Mouse (Mus musculus) brain, embryonic 14.5 days (tissue): ENCODE results near the gene Tmem136. TPM values are rescaled to one million over a fixed set of nuclear protein-coding genes. Genes with fewer than 3 reads are reported as not detected.

ENCODE experiments used
- DNase-seq: peaks from one replicate; pipeline ENCODE4 v3.0.0-alpha.2; 2011; ENCODE audit warnings: low read depth
- CTCF ChIP-seq: fragments of 200-500 bp; IDR thresholded peaks from 2 replicates; pipeline ENCODE4 v1.5.1; 2012; ENCODE audit warnings: inconsistent platforms, mild to moderate bottlenecking, moderate library complexity, borderline replicate concordance; ENCODE audit not compliant: insufficient read depth, insufficient read length; ENCODE audit errors: extremely low read depth
- POLR2A ChIP-seq: fragments of 200-500 bp; IDR thresholded peaks from 2 replicates; pipeline ENCODE4 v1.6.1; 2012; ENCODE audit warnings: mild to moderate bottlenecking, inconsistent platforms, borderline replicate concordance; ENCODE audit not compliant: poor library complexity, insufficient read depth, insufficient read length, severe bottlenecking; ENCODE audit errors: extremely low read depth
- polyA plus RNA-seq: library from polyadenylated mRNA; depleted of rRNA; stranded (reverse); fragments of >200 nt; gene quantifications from 2 replicates; pipeline ENCODE4 v1.2.3, GENCODE M21; 2012

Tmem136 gene
- polyA plus RNA-seq, 1 experiment = 22.0 TPM

- DNase-seq = no peak
- TF ChIP-seq POLR2A (no peak), CTCF (no peak)
Measured at GRCm38 (mm10) chr9:43085686-43086285, 30.6 kb downstream of the Tmem136 start.

GRCm38 (mm10) chr9:43084496-43085362, 31.6 kb downstream of the Tmem136 start:
- DNase-seq = no peak
- TF ChIP-seq POLR2A = no peak
- TF ChIP-seq CTCF = no peak

GRCm38 (mm10) chr9:43083441-43084055, 32.8 kb downstream of the Tmem136 start:
- TF ChIP-seq POLR2A = no peak
- TF ChIP-seq CTCF = no peak

GRCm38 (mm10) chr9:43078711-43079110, 37.7 kb downstream of the Tmem136 start:
- TF ChIP-seq CTCF (no peak), POLR2A (no peak)
- no peak for DNase-seq

More at GRCm38 (mm10) chr9:43083441-43084055, 32.8 kb downstream of the Tmem136 start:
- no peak for DNase-seq

GRCm38 (mm10) chr9:43076163-43076562, 40.2 kb downstream of the Tmem136 start:
- no peak for DNase-seq
- TF ChIP-seq POLR2A (no peak), CTCF (no peak)

GRCm38 (mm10) chr9:43074611-43075010, 41.8 kb downstream of the Tmem136 start:
- TF ChIP-seq POLR2A (no peak), CTCF (no peak)
- no peak for DNase-seq

- peak; percentile 49 for DNase-seq
- TF ChIP-seq CTCF (no peak), POLR2A (no peak)
Measured at GRCm38 (mm10) chr9:43071741-43072140, 44.6 kb downstream of the Tmem136 start.

GRCm38 (mm10) chr9:43071176-43071575, 45.2 kb downstream of the Tmem136 start:
- DNase-seq = peak; percentile 92
- TF ChIP-seq CTCF (peak; percentile 34; the same call in 1 of the 2 replicates), POLR2A (no peak)

GRCm38 (mm10) chr9:43070566-43070965, 45.8 kb downstream of the Tmem136 start:
- peak; percentile 59 for DNase-seq
- TF ChIP-seq CTCF (no peak), POLR2A (no peak)

GRCm38 (mm10) chr9:43070153-43070552, 46.2 kb downstream of the Tmem136 start:
- no peak for TF ChIP-seq POLR2A
- no peak for TF ChIP-seq CTCF
- peak; percentile 60 for DNase-seq

- DNase-seq = no peak
- TF ChIP-seq POLR2A (no peak), CTCF (no peak)
Measured at GRCm38 (mm10) chr9:43067896-43068295, 48.5 kb downstream of the Tmem136 start.
